Mouse (Mus musculus): ENCODE data around the gene Tssk3.
"Not testable (repeated sequence)": the region's sequence is repeated elsewhere in the genome, so short reads cannot be mapped to it uniquely, and the experiment has no call there.

The Tssk3 gene

GRCm38 (mm10) chr4:129500607-129501566 is 10.1 kb upstream of the Tssk3 start:
- DNase-seq (ENCODE audit: low spot score) = peak; percentile 77

- DNase-seq (ENCODE audit: low spot score) = no peak
Measured at GRCm38 (mm10) chr4:129500017-129500416, 9.2 kb upstream of the Tssk3 start.

GRCm38 (mm10) chr4:129498941-129499340 is 8.1 kb upstream of the Tssk3 start:
- no peak for DNase-seq (ENCODE audit: low spot score)

GRCm38 (mm10) chr4:129496631-129497030 is 5.8 kb upstream of the Tssk3 start:
- no peak for DNase-seq (ENCODE audit: low spot score)

- DNase-seq (ENCODE audit: low spot score) = peak; percentile 74
Measured at GRCm38 (mm10) chr4:129495672-129496562, 5.1 kb upstream of the Tssk3 start.

- DNase-seq (ENCODE audit: low spot score) = no peak
Measured at GRCm38 (mm10) chr4:129494681-129495080, 3.9 kb upstream of the Tssk3 start.

GRCm38 (mm10) chr4:129481090-129481489 is 9.7 kb downstream of the Tssk3 start:
- DNase-seq (ENCODE audit: low spot score) = no peak

- no peak for DNase-seq (ENCODE audit: low spot score)
Measured at GRCm38 (mm10) chr4:129479863-129480262, 11.0 kb downstream of the Tssk3 start.

- DNase-seq (ENCODE audit: low spot score) = no peak
Measured at GRCm38 (mm10) chr4:129476047-129476446, 14.8 kb downstream of the Tssk3 start.

GRCm38 (mm10) chr4:129464286-129464815 is 26.5 kb downstream of the Tssk3 start:
- DNase-seq (ENCODE audit: low spot score) = no peak

GRCm38 (mm10) chr4:129463097-129464059 is 27.4 kb downstream of the Tssk3 start:
- no peak for DNase-seq (ENCODE audit: low spot score)

GRCm38 (mm10) chr4:129462118-129462517 is 28.7 kb downstream of the Tssk3 start:
- DNase-seq (ENCODE audit: low spot score) = peak; percentile 70

- DNase-seq (ENCODE audit: low spot score) = peak; percentile 100
Measured at GRCm38 (mm10) chr4:129461183-129461960, 29.4 kb downstream of the Tssk3 start, which contains the start of gene Bsdc1. TSS of gene Bsdc1 (plus strand) at chr4:129461581.

GRCm38 (mm10) chr4:129460827-129461182 is 30.0 kb downstream of the Tssk3 start:
- no peak for DNase-seq (ENCODE audit: low spot score)

- DNase-seq (ENCODE audit: low spot score) = no peak
Measured at GRCm38 (mm10) chr4:129459726-129460125, 31.1 kb downstream of the Tssk3 start.

- DNase-seq (ENCODE audit: low spot score) = not testable (repeated sequence)
Measured at GRCm38 (mm10) chr4:129457311-129457710, 33.5 kb downstream of the Tssk3 start.

GRCm38 (mm10) chr4:129456126-129456525 is 34.7 kb downstream of the Tssk3 start:
- DNase-seq (ENCODE audit: low spot score) = peak; percentile 32

GRCm38 (mm10) chr4:129455265-129455664 is 35.6 kb downstream of the Tssk3 start:
- DNase-seq (ENCODE audit: low spot score) = peak; percentile 95

- no peak for DNase-seq (ENCODE audit: low spot score)
Measured at GRCm38 (mm10) chr4:129451471-129452169, 39.2 kb downstream of the Tssk3 start.

- no peak for DNase-seq (ENCODE audit: low spot score)
Measured at GRCm38 (mm10) chr4:129450851-129451250, 40.0 kb downstream of the Tssk3 start.

Data from MN1 (cell line).